Mouse (Mus musculus): ENCODE data around the gene Arl5c.
A peak's percentile ranks its signal among the peaks of the same experiment; 100 is the strongest.
"Not testable (repeated sequence)": the region's sequence is repeated elsewhere in the genome, so short reads cannot be mapped to it uniquely, and the experiment has no call there.

Arl5c gene

GRCm38 (mm10) chr11:97960907-97961306 is 35.1 kb downstream of the Arl5c start:
- no peak for DNase-seq (ENCODE audit: inconsistent age in 2 of 2, low spot score in 1 of 2)

GRCm38 (mm10) chr11:97959300-97959680 is 36.7 kb downstream of the Arl5c start:
- no peak for DNase-seq (ENCODE audit: inconsistent age in 2 of 2, low spot score in 1 of 2)

- DNase-seq (ENCODE audit: inconsistent age in 2 of 2, low spot score in 1 of 2), result no peak
Observed at GRCm38 (mm10) chr11:97958641-97959299, 37.2 kb downstream of the Arl5c start.

- DNase-seq (ENCODE audit: inconsistent age in 2 of 2, low spot score in 1 of 2), result peak; percentile 71 to 73
Observed at GRCm38 (mm10) chr11:97956905-97957560, 38.9 kb downstream of the Arl5c start.

- no peak for DNase-seq (ENCODE audit: inconsistent age in 2 of 2, low spot score in 1 of 2)
Observed at GRCm38 (mm10) chr11:97955915-97956314, 40.1 kb downstream of the Arl5c start.

- DNase-seq (ENCODE audit: inconsistent age in 2 of 2, low spot score in 1 of 2), result no peak
Observed at GRCm38 (mm10) chr11:97955146-97955902, 40.7 kb downstream of the Arl5c start.

GRCm38 (mm10) chr11:97954469-97955141 is 41.4 kb downstream of the Arl5c start:
- DNase-seq (ENCODE audit: inconsistent age in 2 of 2, low spot score in 1 of 2), result no peak

- DNase-seq (ENCODE audit: inconsistent age in 2 of 2, low spot score in 1 of 2), result no peak
Observed at GRCm38 (mm10) chr11:97953939-97954275, 42.1 kb downstream of the Arl5c start.

GRCm38 (mm10) chr11:97953179-97953938 is 42.6 kb downstream of the Arl5c start:
- no peak for DNase-seq (ENCODE audit: inconsistent age in 2 of 2, low spot score in 1 of 2)

GRCm38 (mm10) chr11:97952367-97953006 is 43.5 kb downstream of the Arl5c start:
- DNase-seq (ENCODE audit: inconsistent age in 2 of 2, low spot score in 1 of 2), result no peak

- DNase-seq (ENCODE audit: inconsistent age in 2 of 2, low spot score in 1 of 2), result peak; percentile 38 to 67
Observed at GRCm38 (mm10) chr11:97949703-97950475, 46.1 kb downstream of the Arl5c start.

- no peak for DNase-seq (ENCODE audit: inconsistent age in 2 of 2, low spot score in 1 of 2)
Observed at GRCm38 (mm10) chr11:97947426-97947825, 48.6 kb downstream of the Arl5c start.

- not testable (repeated sequence) for DNase-seq (ENCODE audit: inconsistent age in 2 of 2, low spot score in 1 of 2)
Observed at GRCm38 (mm10) chr11:97945738-97946289, 50.2 kb downstream of the Arl5c start.

- DNase-seq (ENCODE audit: inconsistent age in 2 of 2, low spot score in 1 of 2), result no peak
Observed at GRCm38 (mm10) chr11:97945031-97945430, 51.0 kb downstream of the Arl5c start.

GRCm38 (mm10) chr11:97943256-97943655 is 52.7 kb downstream of the Arl5c start:
- DNase-seq (ENCODE audit: inconsistent age in 2 of 2, low spot score in 1 of 2), result no peak

- no peak for DNase-seq (ENCODE audit: inconsistent age in 2 of 2, low spot score in 1 of 2)
Observed at GRCm38 (mm10) chr11:97942420-97943111, 53.4 kb downstream of the Arl5c start.
